Mouse (Mus musculus): ENCODE measurements around the gene Clcn2. TPM values are rescaled to one million over a fixed set of nuclear protein-coding genes. Genes with fewer than 3 reads are reported as not detected.
A peak's percentile ranks its signal among the peaks of the same experiment; 100 is the strongest.

Clcn2 gene
- polyA plus RNA-seq, 1 experiment: 0.67 TPM

DNA sequence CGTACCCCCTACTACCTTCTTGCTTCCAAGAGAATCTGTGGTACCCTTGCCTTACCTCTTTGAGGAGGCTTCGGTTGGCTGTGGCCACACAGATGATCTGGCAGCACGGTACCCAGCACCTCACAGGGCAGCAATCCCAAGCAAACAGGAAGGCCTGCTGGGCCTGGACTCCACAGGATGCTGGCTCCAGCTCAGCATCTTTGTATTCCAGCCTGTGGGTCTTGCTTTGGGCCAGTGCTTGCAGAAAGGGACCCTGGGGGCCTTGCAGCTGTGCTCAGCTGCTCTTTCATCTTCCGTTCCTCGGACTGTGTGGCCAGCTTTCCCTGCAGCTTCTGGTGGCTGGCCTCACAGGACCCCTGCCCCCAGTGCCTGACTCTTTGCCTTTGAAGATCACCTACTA, 17.5 kb downstream of the Clcn2 start:
- Histone ChIP-seq H3K27ac (replicated peaks; ENCODE audit: low read depth, low read length) (no peak overlapping the region), H3K4me3 (ENCODE audit: insufficient read depth, low read depth, low read length) (no peak overlapping the region), H3K4me1 (ENCODE audit: control insufficient read depth, insufficient read depth, insufficient read length, low read length) (peaks cover under 1% of the 10 kb centered on the region; the same call in 1 of the 2 replicates)

- Histone ChIP-seq H3K4me1 (ENCODE audit: control insufficient read depth, insufficient read depth, insufficient read length, low read length) (peaks cover 6% of the 10 kb centered on the region), H3K4me3 (ENCODE audit: insufficient read depth, low read depth, low read length) (no peak overlapping the region), H3K27ac (replicated peaks; ENCODE audit: low read depth, low read length) (no peak overlapping the region)
Measured at GRCm38 (mm10) chr16:20699266-20699665, 18.3 kb downstream of the Clcn2 start.

- peaks cover 6% of the 10 kb centered on the region for H3K4me1 ChIP-seq (ENCODE audit: control insufficient read depth, insufficient read depth, insufficient read length, low read length)
- peak overlapping the region; percentile 50 for H3K4me3 ChIP-seq (ENCODE audit: insufficient read depth, low read depth, low read length)
- peak overlapping the region; percentile 47 for H3K27ac ChIP-seq (replicated peaks; ENCODE audit: low read depth, low read length)
Measured at GRCm38 (mm10) chr16:20695622-20696323, 21.8 kb downstream of the Clcn2 start.

GRCm38 (mm10) chr16:20694781-20695180, 22.8 kb downstream of the Clcn2 start:
- H3K4me1 ChIP-seq (ENCODE audit: control insufficient read depth, insufficient read depth, insufficient read length, low read length): peaks cover 6% of the 10 kb centered on the region
- peak overlapping the region; percentile 50 for H3K4me3 ChIP-seq (ENCODE audit: insufficient read depth, low read depth, low read length)
- H3K27ac ChIP-seq (replicated peaks; ENCODE audit: low read depth, low read length): peak overlapping the region; percentile 61

- peak within 1 kb of the TSS; percentile 84 for H3K27ac ChIP-seq (replicated peaks; ENCODE audit: low read depth, low read length)
- peaks cover 6% of the 10 kb centered on the region for H3K4me1 ChIP-seq (ENCODE audit: control insufficient read depth, insufficient read depth, insufficient read length, low read length)
- H3K4me3 ChIP-seq (ENCODE audit: insufficient read depth, low read depth, low read length): peak within 1 kb of the TSS; percentile 86
Measured at GRCm38 (mm10) chr16:20693111-20693701, 24.3 kb downstream of the Clcn2 start, which contains the start of gene Fam131a. TSS of gene Fam131a (plus strand) at chr16:20693241.

DNA sequence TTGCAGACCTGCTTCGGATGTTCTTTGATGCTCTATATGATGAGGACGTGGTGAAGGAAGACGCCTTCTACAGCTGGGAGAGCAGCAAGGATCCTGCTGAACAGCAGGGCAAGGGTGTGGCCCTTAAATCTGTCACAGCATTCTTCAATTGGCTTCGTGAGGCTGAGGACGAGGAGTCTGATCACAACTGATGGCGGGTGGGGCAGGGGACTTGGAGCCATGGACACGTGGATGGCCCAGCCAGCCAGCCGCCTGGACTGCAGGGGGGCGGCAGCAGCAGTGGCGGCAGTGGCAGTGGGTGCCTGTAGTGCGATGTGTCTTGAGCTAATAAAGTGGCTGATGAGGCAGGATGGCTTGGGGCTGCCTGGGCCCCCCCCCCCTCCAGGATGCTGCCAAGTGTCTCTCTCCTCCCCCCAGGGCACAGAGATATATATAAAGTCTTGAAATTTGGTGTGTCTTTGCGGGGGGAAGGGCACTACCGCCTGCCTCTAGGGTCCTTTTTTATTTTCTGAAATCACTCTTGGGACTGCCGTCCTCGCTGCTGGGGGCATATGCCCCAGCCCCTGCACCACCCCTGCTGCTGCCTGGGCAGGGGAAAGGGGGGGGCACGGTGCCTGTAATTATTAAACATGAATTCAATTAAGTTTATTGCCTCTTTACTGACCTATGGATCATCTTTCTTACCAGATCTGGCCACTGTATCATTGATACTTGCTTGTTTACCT, 25.1 kb downstream of the Clcn2 start:
- Histone ChIP-seq H3K4me3 (ENCODE audit: insufficient read depth, low read depth, low read length) (no peak overlapping the region), H3K27ac (replicated peaks; ENCODE audit: low read depth, low read length) (no peak overlapping the region), H3K4me1 (ENCODE audit: control insufficient read depth, insufficient read depth, insufficient read length, low read length) (peaks cover 6% of the 10 kb centered on the region)

DNA sequence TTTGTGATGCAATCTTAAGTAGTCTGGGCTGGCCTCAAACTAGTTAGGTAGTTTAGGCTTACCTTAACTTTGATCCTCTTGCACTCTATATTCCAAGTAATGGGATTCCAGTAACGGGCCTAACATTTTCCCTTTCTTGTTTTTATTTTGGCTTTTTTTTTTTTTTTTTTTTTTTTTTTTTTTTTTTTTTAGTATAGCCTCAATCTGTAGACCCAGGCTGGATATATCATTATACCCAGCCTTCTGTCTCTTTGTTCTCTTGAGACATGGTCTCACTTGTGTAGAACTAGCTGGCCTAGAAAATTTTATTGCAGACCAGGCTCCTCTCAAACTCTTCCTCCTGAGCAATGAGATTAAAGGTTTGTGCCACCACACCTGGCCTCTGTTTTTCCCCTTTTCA, 25.9 kb downstream of the Clcn2 start:
- Histone ChIP-seq H3K4me1 (ENCODE audit: control insufficient read depth, insufficient read depth, insufficient read length, low read length) (peaks cover 6% of the 10 kb centered on the region), H3K27ac (replicated peaks; ENCODE audit: low read depth, low read length) (no peak overlapping the region), H3K4me3 (ENCODE audit: insufficient read depth, low read depth, low read length) (no peak overlapping the region)

- Histone ChIP-seq H3K4me1 (ENCODE audit: control insufficient read depth, insufficient read depth, insufficient read length, low read length) (peaks cover 6% of the 10 kb centered on the region), H3K4me3 (ENCODE audit: insufficient read depth, low read depth, low read length) (no peak overlapping the region), H3K27ac (replicated peaks; ENCODE audit: low read depth, low read length) (no peak overlapping the region)
Measured at GRCm38 (mm10) chr16:20690774-20691173, 26.8 kb downstream of the Clcn2 start.

GRCm38 (mm10) chr16:20677974-20678675, 39.4 kb downstream of the Clcn2 start:
- peaks cover 11% of the 10 kb centered on the region for H3K4me1 ChIP-seq (ENCODE audit: control insufficient read depth, insufficient read depth, insufficient read length, low read length)
- H3K4me3 ChIP-seq (ENCODE audit: insufficient read depth, low read depth, low read length): no peak overlapping the region
- H3K27ac ChIP-seq (replicated peaks; ENCODE audit: low read depth, low read length): no peak overlapping the region

- H3K4me3 ChIP-seq (ENCODE audit: insufficient read depth, low read depth, low read length): no peak overlapping the region
- peaks cover 11% of the 10 kb centered on the region for H3K4me1 ChIP-seq (ENCODE audit: control insufficient read depth, insufficient read depth, insufficient read length, low read length)
- H3K27ac ChIP-seq (replicated peaks; ENCODE audit: low read depth, low read length): no peak overlapping the region
Measured at GRCm38 (mm10) chr16:20677380-20677779, 40.2 kb downstream of the Clcn2 start.

DNA sequence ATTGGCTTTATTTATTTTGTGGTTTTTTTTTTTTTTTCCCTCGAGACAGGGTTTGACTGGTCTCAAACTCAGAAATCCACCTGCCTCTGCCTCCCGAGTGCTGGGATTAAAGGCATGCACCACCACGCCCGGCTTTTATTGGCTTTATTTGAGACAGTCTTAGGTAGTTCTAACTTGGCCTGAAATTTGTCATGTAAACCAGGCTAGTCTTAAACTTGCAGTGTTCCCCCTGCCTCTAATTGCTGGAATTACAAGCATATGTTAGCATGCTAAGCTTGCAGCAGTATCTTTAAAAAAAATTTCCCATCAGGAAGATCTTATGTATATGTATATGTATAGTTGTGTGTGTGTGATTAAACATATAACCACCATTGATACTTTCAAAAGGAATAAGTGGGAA, 40.8 kb downstream of the Clcn2 start:
- Histone ChIP-seq H3K4me3 (ENCODE audit: insufficient read depth, low read depth, low read length) (no peak overlapping the region), H3K27ac (replicated peaks; ENCODE audit: low read depth, low read length) (no peak overlapping the region), H3K4me1 (ENCODE audit: control insufficient read depth, insufficient read depth, insufficient read length, low read length) (peaks cover 11% of the 10 kb centered on the region)

GRCm38 (mm10) chr16:20675213-20675612, 42.3 kb downstream of the Clcn2 start:
- no peak overlapping the region for H3K27ac ChIP-seq (replicated peaks; ENCODE audit: low read depth, low read length)
- H3K4me1 ChIP-seq (ENCODE audit: control insufficient read depth, insufficient read depth, insufficient read length, low read length): peaks cover 11% of the 10 kb centered on the region
- H3K4me3 ChIP-seq (ENCODE audit: insufficient read depth, low read depth, low read length): peak overlapping the region; percentile 81; the same call in 1 of the 2 replicates

DNA sequence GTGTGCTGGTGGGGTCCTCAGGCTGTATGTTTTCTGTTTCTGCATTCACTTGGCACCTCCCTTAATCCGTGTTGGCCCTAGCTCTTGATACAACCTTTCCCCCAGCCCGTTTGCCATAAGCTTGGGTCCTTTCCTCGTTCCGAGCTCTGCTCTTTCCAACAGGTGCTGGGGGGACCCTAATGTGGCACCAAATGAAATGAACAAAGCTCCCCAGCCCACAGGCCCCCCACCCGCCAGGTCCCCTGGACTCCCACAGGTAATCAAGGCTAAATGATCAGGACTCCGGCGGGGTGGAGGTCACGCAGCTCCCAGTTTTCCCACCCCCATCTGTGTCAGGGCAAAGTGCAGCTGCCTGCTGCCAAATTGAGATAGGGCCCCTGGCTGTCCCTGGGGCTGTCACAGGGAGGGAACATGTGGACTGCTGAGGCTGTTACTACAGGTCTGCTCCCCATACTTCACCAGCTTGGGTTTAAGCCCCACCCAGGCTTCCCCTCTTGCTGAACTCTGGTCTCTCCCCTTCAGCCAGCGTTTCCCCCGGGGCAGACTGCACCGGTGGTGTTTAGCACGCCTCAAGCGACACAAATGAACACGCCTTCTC, 43.7 kb downstream of the Clcn2 start:
- Histone ChIP-seq H3K27ac (replicated peaks; ENCODE audit: low read depth, low read length) (peak overlapping the region; percentile 83), H3K4me3 (ENCODE audit: insufficient read depth, low read depth, low read length) (peak overlapping the region; percentile 81), H3K4me1 (ENCODE audit: control insufficient read depth, insufficient read depth, insufficient read length, low read length) (peaks cover 11% of the 10 kb centered on the region)

DNA sequence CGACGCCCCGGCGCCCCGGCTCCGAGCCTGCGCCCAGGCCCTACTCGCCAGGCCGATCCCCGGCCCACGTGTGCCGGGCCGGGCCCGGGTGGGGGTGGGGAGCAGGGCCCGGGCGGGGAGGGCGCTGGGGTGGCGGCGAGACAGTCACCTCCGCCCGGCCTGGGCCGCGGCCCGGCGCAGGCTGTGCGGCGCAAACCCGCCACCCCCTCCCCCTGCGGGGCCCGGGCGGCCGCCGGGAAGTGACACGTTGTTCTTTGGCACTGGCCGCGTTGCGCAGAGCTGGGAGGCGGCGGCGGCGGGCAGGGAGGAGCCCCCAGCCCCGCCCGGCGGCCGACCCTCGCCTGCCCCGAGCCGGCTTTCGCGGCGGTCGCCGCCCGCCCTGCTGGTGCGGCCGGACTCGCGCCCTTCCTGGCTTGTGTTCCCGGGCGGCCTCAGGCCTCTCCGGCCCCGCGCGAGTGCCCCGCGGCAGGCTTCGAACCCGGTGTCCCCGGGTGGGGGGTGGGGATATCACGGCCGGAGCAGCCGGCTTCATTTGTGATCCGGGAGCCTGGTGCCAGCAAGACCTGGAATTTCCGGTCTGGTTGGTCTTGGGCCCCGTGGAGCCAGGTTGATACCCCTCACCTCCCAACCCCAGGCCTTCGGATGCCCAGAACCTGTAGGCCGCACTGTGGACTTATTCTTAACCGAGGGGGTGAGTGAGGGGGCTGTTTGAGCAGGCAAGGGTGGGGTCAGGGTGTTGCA, 44.4 kb downstream of the Clcn2 start:
- peak overlapping the region; percentile 83 for H3K27ac ChIP-seq (replicated peaks; ENCODE audit: low read depth, low read length)
- H3K4me1 ChIP-seq (ENCODE audit: control insufficient read depth, insufficient read depth, insufficient read length, low read length): peaks cover 11% of the 10 kb centered on the region
- H3K4me3 ChIP-seq (ENCODE audit: insufficient read depth, low read depth, low read length): peak overlapping the region; percentile 81
